Mouse (Mus musculus): Measurements from ENCODE around the gene Loxl4. TPM values are rescaled to one million over a fixed set of nuclear protein-coding genes. Genes with fewer than 3 reads are reported as not detected.

The Loxl4 gene
- polyA plus RNA-seq, 1 experiment from 2014 or later, result not detected

DNA sequence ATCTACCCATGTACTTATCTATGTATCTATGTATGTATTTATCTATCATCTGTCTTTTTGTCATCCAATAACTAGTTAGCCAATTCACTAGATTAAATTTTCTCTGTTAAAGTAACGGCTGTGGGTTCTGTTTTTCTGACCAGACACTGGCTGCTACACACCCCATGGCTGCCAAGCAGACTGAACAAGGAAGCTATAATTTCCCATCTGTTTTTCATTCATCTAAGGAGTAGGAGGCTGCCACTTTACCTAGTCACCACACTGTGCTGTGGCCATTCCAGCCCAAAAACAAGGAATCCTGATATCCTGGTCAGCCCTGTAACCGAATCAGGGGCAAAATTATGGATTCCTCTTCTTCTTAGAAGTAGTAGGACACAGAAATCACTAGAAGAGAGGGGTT lies 21.0 kb upstream of the Loxl4 start:
- H3K27ac ChIP-seq, result no peak overlapping the region
- 83% methylated on average over 2 of the region's 2 CpGs for WGBS (ENCODE audit: missing documents)
- no peaks in the 10 kb centered on the region for H3K79me2 ChIP-seq (ENCODE audit: inconsistent target)
- H3K4me3 ChIP-seq (ENCODE audit: inconsistent target), result no peak overlapping the region
- no peaks in the 10 kb centered on the region for H3K36me3 ChIP-seq (ENCODE audit: inconsistent target)

DNA sequence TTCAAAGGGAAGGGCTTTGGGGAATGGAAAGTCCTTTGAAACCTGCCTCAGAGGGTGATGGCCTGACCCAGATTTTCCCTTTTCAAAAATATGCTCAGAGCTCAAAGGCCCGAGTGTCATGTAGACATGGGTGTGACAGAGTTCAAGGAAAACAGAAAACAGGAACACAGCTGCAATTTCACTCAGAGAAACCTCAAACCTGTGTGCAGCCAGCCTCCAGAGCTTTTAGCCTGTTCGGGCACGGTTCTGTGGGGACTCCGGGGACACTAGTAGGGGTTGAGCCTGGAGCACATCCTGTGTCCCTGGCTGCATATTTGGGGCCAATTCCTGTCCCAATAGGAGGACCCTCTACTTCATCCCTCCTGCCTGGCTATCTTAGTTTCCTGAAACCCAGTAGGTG lies 19.7 kb upstream of the Loxl4 start:
- H3K27ac ChIP-seq, result no peak overlapping the region
- WGBS (ENCODE audit: missing documents), result 48% methylated on average over 4 of the region's 4 CpGs

DNA sequence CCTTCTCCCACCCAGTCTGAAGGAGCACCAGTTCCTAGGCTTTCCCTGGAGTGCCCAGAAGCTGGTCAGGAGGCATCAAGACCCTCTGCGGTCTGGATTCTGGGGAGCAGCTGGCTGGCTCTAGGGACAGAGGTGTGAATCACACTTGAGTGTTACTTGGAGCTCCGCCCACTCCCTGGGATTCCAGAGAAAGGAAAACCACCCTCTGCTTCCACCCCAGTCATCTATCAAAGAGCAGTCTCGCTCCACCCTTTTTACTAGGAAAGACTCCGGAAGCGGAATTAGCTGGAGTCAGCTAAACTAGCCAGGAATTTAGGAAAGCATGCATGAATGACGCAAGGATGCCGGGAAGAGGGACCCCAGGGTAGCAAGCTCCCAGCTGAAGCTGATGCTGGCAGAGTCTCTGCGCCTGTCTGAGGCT lies 18.9 kb upstream of the Loxl4 start:
- H3K27ac ChIP-seq, result no peak overlapping the region
- no peak overlapping the region for H3K4me3 ChIP-seq (ENCODE audit: inconsistent target)
- WGBS (ENCODE audit: missing documents), result 18% methylated on average over 8 of the region's 8 CpGs
- H3K79me2 ChIP-seq (ENCODE audit: inconsistent target), result no peaks in the 10 kb centered on the region
- H3K36me3 ChIP-seq (ENCODE audit: inconsistent target), result no peaks in the 10 kb centered on the region

More for the DNA sequence above, 19.7 kb upstream of the Loxl4 start:
- Histone ChIP-seq H3K79me2 (ENCODE audit: inconsistent target) (no peaks in the 10 kb centered on the region), H3K4me3 (ENCODE audit: inconsistent target) (no peak overlapping the region), H3K36me3 (ENCODE audit: inconsistent target) (no peaks in the 10 kb centered on the region)

DNA sequence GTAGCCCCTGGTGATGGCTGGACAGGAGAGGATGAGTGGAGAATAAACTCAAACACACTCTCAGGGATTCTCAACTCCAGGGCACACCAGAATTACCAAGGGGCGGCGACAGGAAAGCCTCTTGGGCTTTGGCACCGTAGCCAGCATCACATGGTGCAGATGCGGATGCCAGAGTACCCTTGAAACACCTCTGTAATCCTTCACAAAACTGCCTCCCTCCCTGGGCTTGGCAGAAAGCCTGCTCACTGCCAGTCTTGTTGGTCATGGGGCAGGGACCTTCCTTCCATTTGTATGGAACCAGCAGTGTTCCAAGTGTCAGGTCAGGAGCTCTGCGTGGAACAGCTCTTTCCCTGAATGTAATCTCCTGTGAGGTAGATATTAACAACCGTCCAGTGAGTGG lies 15.5 kb upstream of the Loxl4 start:
- Histone ChIP-seq H3K36me3 (ENCODE audit: inconsistent target) (no peaks in the 10 kb centered on the region), H3K4me3 (ENCODE audit: inconsistent target) (no peak overlapping the region), H3K27ac (no peak overlapping the region), H3K79me2 (ENCODE audit: inconsistent target) (no peaks in the 10 kb centered on the region)
- WGBS (ENCODE audit: missing documents), result 86% methylated on average over 6 of the region's 6 CpGs

DNA sequence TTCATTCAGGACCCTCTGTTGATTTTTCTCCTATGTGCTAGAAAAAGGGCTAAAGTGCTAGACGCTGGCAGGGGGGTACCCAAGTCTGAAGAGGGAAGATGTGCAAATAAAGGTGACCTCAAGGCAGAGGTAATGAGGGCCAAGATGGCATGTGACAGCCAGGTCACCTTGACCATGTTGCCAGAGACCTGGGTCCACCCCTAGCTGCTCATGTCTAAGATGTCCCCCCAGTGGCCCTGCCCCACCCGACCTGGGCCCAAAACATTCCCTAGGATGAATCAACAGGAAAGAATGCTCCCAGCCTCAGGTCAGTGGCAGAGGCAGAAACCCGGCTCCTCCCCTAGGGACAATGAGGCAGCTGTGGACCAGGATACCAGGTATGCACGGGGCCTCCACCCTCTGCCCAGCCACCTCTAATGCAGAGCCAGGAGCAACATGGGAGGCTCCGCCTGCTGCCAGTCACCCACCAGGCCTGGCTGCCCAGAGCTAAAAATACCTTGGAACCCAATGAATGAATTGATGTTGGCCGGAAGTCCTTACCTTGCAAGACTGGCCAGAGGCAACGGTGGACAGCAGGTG lies 1.1 kb upstream of the Loxl4 start:
- H3K4me3 ChIP-seq (ENCODE audit: inconsistent target), result no peak overlapping the region
- H3K79me2 ChIP-seq (ENCODE audit: inconsistent target), result no peaks in the 10 kb centered on the region
- H3K27ac ChIP-seq, result no peak overlapping the region
- WGBS (ENCODE audit: missing documents), result 82% methylated on average over 7 of the region's 7 CpGs
- H3K36me3 ChIP-seq (ENCODE audit: inconsistent target), result no peaks in the 10 kb centered on the region

DNA sequence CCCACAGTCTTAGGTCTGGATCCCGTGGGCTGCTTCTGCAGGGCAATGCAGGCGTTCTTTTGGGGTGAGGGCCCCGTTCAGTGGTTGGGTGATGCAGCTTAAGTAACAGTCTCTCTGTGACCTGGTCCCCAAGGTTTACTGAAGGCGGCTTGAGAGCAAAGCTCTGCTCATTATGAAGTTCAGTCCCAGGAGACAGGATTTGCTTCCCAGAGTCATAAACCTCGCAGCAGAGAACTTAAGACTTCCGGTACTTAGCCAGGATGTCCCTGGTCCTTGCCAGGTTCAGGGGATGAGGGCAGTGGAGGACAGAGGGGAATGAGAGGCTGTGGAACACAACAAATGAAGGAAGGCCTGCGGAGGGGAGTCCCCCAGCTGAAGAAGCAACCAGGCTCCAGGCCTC lies 503 bp upstream of the Loxl4 start:
- Histone ChIP-seq H3K4me3 (ENCODE audit: inconsistent target) (no peak overlapping the region), H3K79me2 (ENCODE audit: inconsistent target) (no peaks in the 10 kb centered on the region), H3K27ac (no peak overlapping the region), H3K36me3 (ENCODE audit: inconsistent target) (no peaks in the 10 kb centered on the region)
- WGBS (ENCODE audit: missing documents), result 23% methylated on average over 7 of the region's 7 CpGs

DNA sequence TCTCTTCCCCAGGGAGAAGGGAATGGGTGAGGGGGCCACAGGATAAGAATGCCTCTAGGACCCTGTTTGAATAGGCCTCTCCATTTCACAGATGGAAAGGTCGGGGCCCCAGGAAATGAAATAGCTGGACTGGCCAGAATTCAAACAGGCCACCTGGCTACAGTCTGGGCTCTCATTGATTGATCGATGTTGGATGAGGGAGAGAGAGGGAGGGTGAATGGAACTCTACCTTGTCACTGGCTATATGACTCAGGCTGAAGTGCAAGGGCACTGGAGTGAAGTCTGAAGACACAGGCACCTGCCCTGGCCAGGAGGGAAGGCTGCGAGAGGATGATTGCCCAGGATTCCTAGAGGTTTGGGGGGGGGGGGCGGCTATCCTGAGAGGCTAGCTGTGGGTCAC lies 867 bp downstream of the Loxl4 start:
- H3K4me3 ChIP-seq (ENCODE audit: inconsistent target), result no peak overlapping the region

DNA sequence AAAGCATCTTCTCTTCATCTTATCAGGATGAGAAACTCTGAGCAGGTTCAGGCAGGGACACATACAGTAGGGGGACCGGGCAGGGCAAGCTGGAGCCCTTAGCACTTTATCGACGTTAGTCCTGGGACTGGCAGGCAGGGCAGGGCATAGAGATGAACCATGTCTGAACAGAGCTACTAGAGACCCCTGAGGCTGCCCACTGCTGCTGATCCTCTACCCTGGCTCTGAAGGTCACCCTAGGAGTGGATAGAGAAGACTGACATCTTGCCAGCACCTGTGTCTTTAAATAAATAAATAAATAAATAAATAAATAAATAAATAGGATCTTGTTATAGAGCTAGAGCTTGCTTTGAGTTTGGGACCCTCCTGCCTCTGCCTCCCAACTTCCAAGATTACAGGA lies 2.9 kb downstream of the Loxl4 start:
- no peaks in the 10 kb centered on the region for H3K79me2 ChIP-seq (ENCODE audit: inconsistent target)
- H3K4me3 ChIP-seq (ENCODE audit: inconsistent target), result no peak overlapping the region
- no peaks in the 10 kb centered on the region for H3K36me3 ChIP-seq (ENCODE audit: inconsistent target)
- WGBS (ENCODE audit: missing documents), result 92% methylated on average over 3 of the region's 3 CpGs
- no peak overlapping the region for H3K27ac ChIP-seq

More for the DNA sequence above, 867 bp downstream of the Loxl4 start:
- 89% methylated on average over 4 of the region's 4 CpGs for WGBS (ENCODE audit: missing documents)
- Histone ChIP-seq H3K27ac (no peak overlapping the region), H3K36me3 (ENCODE audit: inconsistent target) (no peaks in the 10 kb centered on the region), H3K79me2 (ENCODE audit: inconsistent target) (no peaks in the 10 kb centered on the region)

DNA sequence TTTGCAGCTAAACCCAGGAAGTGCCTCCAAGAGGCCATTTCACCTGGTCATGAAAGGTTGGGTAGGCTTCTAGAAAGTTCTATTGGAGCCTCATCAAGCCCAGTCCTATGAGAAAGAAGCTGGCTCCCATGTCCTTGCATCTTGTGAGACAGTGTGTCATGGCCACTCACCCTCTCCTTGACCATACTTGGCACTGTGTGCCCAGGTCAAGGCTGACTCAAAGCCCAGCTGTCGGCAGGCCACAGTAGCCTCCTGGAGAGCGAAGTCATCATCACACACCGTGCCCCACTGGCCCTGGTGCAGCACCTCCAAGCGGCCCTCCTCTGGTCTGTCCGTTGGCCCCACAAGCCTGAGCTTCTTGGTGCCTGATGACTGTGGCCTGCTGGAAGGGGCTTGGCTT lies 4.5 kb downstream of the Loxl4 start:
- Histone ChIP-seq H3K4me3 (ENCODE audit: inconsistent target) (no peak overlapping the region), H3K36me3 (ENCODE audit: inconsistent target) (no peaks in the 10 kb centered on the region), H3K79me2 (ENCODE audit: inconsistent target) (no peaks in the 10 kb centered on the region), H3K27ac (no peak overlapping the region)
- 86% methylated on average over 5 of the region's 5 CpGs for WGBS (ENCODE audit: missing documents)

DNA sequence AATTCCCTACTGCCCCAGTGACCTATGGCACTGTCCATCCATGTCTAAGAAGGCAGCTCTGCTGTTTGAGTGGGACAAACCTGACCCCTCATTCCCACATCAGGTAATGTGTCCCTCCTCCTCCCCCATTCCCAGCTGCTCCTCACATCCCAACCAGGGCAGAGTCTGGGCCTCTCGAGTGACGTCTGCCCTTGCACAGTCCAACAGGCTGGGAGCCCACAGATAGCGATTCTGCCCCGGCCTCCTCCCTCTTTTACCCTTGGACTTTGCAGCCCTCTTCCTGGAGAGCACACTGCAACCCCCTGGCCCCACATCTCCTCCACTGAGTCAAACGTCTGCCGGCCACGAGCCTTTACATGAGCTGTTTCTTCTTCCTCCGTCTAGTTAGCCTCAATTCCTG lies 10.0 kb downstream of the Loxl4 start:
- H3K27ac ChIP-seq, result no peak overlapping the region
- H3K36me3 ChIP-seq (ENCODE audit: inconsistent target), result no peaks in the 10 kb centered on the region
- H3K4me3 ChIP-seq (ENCODE audit: inconsistent target), result no peak overlapping the region
- H3K79me2 ChIP-seq (ENCODE audit: inconsistent target), result no peaks in the 10 kb centered on the region
- 78% methylated on average over 8 of the region's 8 CpGs for WGBS (ENCODE audit: missing documents)

DNA sequence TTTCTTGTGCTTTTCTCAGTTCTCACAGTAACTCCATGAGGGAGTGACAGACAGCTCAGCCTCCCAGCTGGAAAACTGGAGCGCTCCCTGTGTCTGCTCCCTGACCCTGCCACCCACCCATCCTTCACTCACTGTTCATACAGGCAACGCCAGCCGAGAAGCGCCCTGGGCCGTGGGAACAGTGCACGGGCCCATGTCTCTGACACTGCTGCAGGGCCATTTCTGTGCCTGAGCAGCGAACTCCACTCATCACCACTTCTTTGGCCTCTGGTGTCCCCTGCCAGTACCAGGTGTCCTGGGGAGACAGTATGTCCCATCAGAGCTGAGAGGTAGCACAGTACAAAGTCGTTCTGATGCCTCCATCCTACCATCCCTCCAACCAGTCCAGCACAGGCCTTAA lies 10.6 kb downstream of the Loxl4 start:
- WGBS (ENCODE audit: missing documents), result 91% methylated on average over 8 of the region's 8 CpGs
- H3K79me2 ChIP-seq (ENCODE audit: inconsistent target), result no peaks in the 10 kb centered on the region
- no peaks in the 10 kb centered on the region for H3K36me3 ChIP-seq (ENCODE audit: inconsistent target)
- no peak overlapping the region for H3K27ac ChIP-seq
- H3K4me3 ChIP-seq (ENCODE audit: inconsistent target), result no peak overlapping the region

DNA sequence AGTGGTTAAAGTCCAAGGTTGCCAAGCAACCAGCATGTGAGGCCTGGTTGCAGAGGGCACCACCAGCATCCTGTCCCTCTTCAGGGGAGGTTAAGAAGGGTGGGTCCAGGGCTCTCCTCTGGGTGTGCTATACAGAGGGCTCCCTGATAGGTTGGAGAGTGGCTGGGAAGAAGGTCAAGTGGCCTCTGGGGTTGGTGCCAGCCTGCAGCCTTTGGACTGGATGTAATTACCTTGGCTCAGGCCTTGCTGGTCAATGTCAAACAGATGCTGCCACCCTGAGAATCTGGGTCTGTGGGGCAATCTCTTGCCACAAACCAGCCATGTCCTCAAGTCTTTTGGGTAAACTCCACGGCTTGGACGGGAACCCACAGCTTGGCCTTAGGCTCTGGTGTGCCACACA lies 11.2 kb downstream of the Loxl4 start:
- H3K27ac ChIP-seq, result no peak overlapping the region
- H3K4me3 ChIP-seq (ENCODE audit: inconsistent target), result no peak overlapping the region
- no peaks in the 10 kb centered on the region for H3K36me3 ChIP-seq (ENCODE audit: inconsistent target)
- WGBS (ENCODE audit: missing documents), result 88% methylated on average over 2 of the region's 2 CpGs
- no peaks in the 10 kb centered on the region for H3K79me2 ChIP-seq (ENCODE audit: inconsistent target)

DNA sequence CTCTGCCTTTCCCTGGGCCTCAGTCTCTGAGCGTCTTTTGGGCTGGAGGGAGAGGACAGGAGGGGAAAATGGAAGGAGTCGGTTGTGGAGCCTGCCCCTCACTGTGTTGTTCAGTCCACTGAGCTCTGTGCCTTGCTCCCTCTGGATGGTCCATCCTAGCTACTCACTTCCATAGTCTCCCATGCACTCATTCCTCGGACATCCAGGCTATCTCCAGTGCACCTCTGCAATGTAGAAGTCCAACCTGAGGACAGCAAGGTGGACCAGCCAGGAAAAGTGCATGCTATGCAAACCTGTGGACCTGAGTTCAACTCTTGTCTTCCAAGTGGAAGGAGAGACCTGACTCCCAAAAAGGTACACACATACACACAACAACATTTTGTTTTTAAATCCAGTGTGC lies 12.0 kb downstream of the Loxl4 start:
- Histone ChIP-seq H3K79me2 (ENCODE audit: inconsistent target) (no peaks in the 10 kb centered on the region), H3K4me3 (ENCODE audit: inconsistent target) (no peak overlapping the region), H3K27ac (no peak overlapping the region), H3K36me3 (ENCODE audit: inconsistent target) (no peaks in the 10 kb centered on the region)
- WGBS (ENCODE audit: missing documents), result 83% methylated on average over 3 of the region's 3 CpGs

DNA sequence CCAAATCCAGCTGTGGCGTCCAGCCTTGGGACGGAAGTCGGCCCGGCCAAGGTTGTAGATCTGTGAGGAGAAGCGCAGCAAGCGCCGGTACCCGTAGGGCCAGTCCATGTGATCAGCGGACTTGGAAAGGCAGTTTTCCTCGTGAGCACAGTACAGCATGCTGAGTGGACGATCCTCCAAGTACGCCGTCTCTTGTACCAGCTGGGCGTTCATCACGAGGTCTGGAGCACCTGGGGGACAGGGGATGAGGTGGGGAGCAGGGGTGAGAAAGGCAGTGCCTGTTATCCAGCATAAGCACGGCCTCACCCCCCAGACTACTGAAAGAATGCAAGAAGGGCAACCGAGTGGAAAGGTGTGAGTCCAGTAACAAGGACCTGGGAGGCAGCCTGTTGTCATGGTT lies 12.7 kb downstream of the Loxl4 start:
- Histone ChIP-seq H3K36me3 (ENCODE audit: inconsistent target) (no peaks in the 10 kb centered on the region), H3K27ac (no peak overlapping the region), H3K79me2 (ENCODE audit: inconsistent target) (no peaks in the 10 kb centered on the region), H3K4me3 (ENCODE audit: inconsistent target) (no peak overlapping the region)
- WGBS (ENCODE audit: missing documents), result 93% methylated on average over 17 of the region's 17 CpGs

DNA sequence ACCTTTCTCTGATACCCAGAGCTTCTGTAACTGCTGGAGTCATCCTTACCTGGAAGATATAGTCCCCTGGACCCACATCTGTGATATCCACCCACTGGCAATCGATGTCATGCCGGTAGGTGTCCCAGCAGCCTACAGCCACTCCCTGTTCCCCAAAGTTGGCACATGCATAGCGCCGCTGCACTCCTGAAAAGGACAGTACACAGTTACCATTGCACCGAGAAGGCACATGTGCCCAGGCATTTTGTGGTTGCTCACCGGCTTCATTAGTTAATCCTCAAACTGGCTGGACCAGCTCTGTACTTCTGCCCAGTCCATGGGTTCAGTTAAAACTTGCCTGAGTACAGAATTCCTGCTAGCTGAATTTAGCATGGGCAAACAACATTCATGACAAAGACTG lies 14.7 kb downstream of the Loxl4 start:
- H3K4me3 ChIP-seq (ENCODE audit: inconsistent target), result no peak overlapping the region
- WGBS (ENCODE audit: missing documents), result 99% methylated on average over 6 of the region's 6 CpGs
- H3K79me2 ChIP-seq (ENCODE audit: inconsistent target), result no peaks in the 10 kb centered on the region
- no peak overlapping the region for H3K27ac ChIP-seq
- peaks cover 17% of the 10 kb centered on the region; the same call in 1 of the 2 replicates for H3K36me3 ChIP-seq (ENCODE audit: inconsistent target)

DNA sequence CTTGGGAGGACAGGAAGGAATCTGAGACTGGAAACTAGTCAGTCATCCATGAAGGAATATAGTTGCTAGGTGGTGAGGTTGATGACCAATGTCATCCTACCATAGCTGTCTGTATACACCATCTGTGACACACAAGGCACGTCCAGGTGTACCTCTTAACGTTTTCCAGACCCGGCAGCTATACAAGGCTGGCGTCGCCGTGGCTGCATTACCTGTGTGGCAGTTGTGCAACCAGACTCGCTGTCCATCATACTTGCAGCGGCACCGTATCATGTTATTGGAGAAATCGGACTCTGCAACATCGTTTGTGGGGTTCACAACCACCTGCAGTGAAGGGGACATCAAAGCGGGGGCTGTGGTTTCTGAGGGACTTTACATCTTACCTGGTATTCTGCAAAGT lies 15.3 kb downstream of the Loxl4 start:
- H3K79me2 ChIP-seq (ENCODE audit: inconsistent target), result no peaks in the 10 kb centered on the region
- WGBS (ENCODE audit: missing documents), result 93% methylated on average over 12 of the region's 12 CpGs

More for the DNA sequence above, 15.3 kb downstream of the Loxl4 start:
- no peak overlapping the region for H3K4me3 ChIP-seq (ENCODE audit: inconsistent target)
- H3K27ac ChIP-seq, result no peak overlapping the region
- H3K36me3 ChIP-seq (ENCODE audit: inconsistent target), result peaks cover 23% of the 10 kb centered on the region; the same call in 1 of the 2 replicates

All from macrophage (primary cell).